Mouse (Mus musculus) c-Kit-positive CD71-positive TER-119-positive erythroid progenitor cells, embryonic 14.5 days (primary cell): ENCODE data around the gene Zfp128.
A peak's percentile ranks its signal among the peaks of the same experiment; 100 is the strongest.
"Not testable (repeated sequence)": the region's sequence is repeated elsewhere in the genome, so short reads cannot be mapped to it uniquely, and the experiment has no call there.

Source experiments
- DNase-seq: peaks from one replicate; pipeline ENCODE4 v3.0.0-alpha.2; 2013; ENCODE audit warnings: low spot score

Gene Zfp128

GRCm38 (mm10) chr7:12921705-12922465 is 40.9 kb downstream of the Zfp128 start, which contains the start of gene Rps5:
Rps5 (plus strand) TSS chr7:12922290.
- DNase-seq: peak; percentile 99

- no peak for DNase-seq
Measured at GRCm38 (mm10) chr7:12922729-12923128, 41.8 kb downstream of the Zfp128 start.

GRCm38 (mm10) chr7:12926316-12926715 is 45.3 kb downstream of the Zfp128 start:
- no peak for DNase-seq

GRCm38 (mm10) chr7:12927191-12927680 is 46.3 kb downstream of the Zfp128 start, which contains the start of gene Rnf225:
Rnf225 (plus strand) TSS chr7:12927416.
- DNase-seq: no peak

- DNase-seq: no peak
Measured at GRCm38 (mm10) chr7:12927693-12928589, 47.0 kb downstream of the Zfp128 start.

- DNase-seq: no peak
Measured at GRCm38 (mm10) chr7:12933615-12934140, 52.7 kb downstream of the Zfp128 start.

GRCm38 (mm10) chr7:12934808-12935207 is 53.8 kb downstream of the Zfp128 start:
- no peak for DNase-seq

- DNase-seq: not testable (repeated sequence)
Measured at GRCm38 (mm10) chr7:12937254-12937803, 56.4 kb downstream of the Zfp128 start.

- DNase-seq: no peak
Measured at GRCm38 (mm10) chr7:12940599-12940998, 59.6 kb downstream of the Zfp128 start.
